Mouse (Mus musculus): Measurements from ENCODE around the gene Il1b.

Gene Il1b

GRCm38 (mm10) chr2:129368795-129369194 is 2.1 kb downstream of the Il1b start:
- in situ Hi-C loops (cut with MboI, MseI) = no loop called here

- in situ Hi-C loops (cut with MboI, MseI) = no loop called here
Measured at GRCm38 (mm10) chr2:129368106-129368505, 2.8 kb downstream of the Il1b start.

DNA sequence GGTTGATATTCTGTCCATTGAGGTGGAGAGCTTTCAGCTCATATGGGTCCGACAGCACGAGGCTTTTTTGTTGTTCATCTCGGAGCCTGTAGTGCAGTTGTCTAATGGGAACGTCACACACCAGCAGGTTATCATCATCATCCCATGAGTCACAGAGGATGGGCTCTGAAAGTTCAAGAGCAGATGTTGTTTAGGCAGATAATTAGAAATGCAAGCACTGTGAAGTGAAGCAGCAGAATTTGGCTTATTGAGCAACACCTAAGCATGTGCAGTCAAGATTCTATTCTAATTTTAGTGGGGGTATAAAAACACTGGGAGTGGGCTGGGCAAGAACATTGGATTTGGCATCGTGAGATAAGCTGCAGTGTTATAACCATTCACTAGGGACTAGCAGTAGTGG is 3.7 kb downstream of the Il1b start:
- in situ Hi-C loops (cut with MboI, MseI) = no loop called here

GRCm38 (mm10) chr2:129360975-129361560 is 9.9 kb downstream of the Il1b start:
- in situ Hi-C loops (cut with MboI, MseI) = no loop called here

GRCm38 (mm10) chr2:129360197-129360596 is 10.7 kb downstream of the Il1b start:
- in situ Hi-C loops (cut with MboI, MseI) = no loop called here

GRCm38 (mm10) chr2:129338138-129338621 is 32.8 kb downstream of the Il1b start:
- in situ Hi-C loops (cut with MboI, MseI) = no loop called here

DNA sequence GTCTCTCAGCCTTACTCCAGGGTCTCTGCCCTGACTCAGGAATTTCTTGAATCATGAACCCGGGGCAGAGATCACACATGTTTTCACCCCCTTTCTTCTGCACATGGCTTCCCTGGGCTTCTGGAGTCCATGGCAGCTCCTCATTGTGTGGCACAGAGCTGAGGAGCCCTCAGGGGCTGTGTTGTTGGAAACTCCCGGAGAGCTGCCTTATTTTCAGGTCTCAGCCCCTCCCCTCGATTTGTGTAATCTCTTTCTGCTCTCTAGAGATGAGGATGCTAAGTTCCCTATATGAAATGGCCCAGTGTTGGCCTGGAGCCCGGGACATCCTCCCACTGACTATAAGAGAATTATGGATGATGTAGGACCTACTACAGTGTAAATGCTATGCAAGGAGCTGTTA is 37.5 kb downstream of the Il1b start:
- in situ Hi-C loops (cut with MboI, MseI) = no loop called here

DNA sequence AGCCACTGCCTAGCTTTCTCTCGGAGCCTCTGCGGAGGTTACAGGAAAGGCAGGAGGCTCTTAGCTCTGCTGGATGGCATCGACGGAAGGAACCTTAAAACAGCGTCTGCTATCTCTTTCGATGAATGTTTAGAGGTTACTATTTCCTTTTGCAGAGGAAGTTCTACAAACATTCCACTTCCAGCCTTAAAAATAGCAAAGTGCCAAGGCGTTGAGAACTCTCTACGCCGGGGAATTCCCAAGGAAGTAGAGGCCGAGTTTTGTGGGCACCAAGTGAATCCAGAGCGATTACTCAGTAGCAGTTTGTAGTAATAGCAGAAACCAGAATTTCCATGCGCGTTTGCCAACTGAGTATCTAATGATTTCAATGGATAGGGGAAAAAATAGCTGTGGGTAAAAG is 40.4 kb downstream of the Il1b start:
- in situ Hi-C loops (cut with MboI, MseI) = no loop called here

DNA sequence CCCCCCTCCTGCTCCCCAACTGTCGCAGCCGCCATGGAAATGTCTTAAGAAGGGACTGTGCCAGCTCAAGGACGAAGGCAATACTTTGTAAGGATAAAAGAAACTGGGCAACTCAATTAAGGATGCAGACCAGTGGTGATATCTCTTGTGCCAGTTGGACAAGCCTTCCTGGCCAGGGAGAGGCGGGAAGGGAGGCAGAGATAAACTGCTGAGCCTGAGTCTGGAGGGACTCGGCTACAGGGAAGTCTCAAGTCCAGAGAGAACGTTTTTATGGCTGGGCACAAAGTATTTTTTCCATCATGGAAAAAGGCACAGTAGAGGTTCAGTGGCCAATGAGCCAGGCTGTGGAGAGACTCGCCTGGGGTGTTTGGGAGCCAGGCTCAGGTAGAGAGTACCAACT is 40.9 kb downstream of the Il1b start:
- in situ Hi-C loops (cut with MboI, MseI) = no loop called here

DNA sequence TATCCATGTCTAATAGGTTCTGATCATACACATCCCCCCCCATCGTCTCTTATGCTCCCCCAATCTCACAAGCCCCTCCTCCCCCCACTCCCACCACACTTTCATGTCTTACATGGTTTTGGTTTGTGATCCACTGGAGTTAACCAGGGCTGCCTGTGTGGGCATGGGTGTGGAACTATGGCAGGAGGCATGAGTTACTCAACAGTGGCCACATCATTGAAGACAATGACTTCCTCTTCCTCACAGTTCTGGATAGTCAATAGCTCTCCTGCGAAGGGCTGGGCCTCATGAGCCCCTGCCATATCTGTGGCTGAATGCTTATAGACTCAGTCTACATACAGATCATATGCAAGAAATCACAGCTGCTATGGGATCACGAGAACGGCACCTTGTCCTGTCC is 42.7 kb downstream of the Il1b start:
- in situ Hi-C loops (cut with MboI, MseI) = no loop called here

GRCm38 (mm10) chr2:129324216-129324615 is 46.7 kb downstream of the Il1b start:
- in situ Hi-C loops (cut with MboI, MseI) = no loop called here

- in situ Hi-C loops (cut with MboI, MseI) = no loop called here
Measured at GRCm38 (mm10) chr2:129322117-129322635, 48.8 kb downstream of the Il1b start.

DNA sequence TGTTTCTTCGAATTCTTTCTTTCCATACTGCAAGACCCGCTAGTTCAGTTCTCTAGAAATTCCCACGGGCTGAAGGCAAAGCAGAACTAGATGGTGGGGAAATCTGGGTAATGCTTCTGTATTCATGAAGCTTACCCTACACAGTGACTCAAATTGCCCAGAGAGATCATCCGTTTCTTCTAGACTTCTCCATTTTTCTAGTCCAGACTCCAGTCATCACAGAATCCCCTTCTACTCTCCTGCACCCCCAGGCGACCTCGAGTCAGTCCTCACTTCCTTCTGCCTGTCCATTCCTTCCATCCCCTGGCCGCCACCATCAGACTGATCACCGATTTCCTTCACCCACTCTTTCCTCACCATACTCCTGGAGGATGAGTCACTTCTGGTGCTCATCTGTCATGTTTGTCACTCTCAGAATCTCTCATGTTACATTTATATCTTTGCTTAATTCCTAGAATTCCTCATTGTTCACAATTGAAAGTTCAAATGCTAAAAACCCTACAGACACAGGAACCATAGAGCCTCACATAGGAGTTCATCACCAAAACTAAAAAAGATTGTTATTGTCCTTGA is 50.8 kb downstream of the Il1b start:
- in situ Hi-C loops (cut with MboI, MseI) = no loop called here

DNA sequence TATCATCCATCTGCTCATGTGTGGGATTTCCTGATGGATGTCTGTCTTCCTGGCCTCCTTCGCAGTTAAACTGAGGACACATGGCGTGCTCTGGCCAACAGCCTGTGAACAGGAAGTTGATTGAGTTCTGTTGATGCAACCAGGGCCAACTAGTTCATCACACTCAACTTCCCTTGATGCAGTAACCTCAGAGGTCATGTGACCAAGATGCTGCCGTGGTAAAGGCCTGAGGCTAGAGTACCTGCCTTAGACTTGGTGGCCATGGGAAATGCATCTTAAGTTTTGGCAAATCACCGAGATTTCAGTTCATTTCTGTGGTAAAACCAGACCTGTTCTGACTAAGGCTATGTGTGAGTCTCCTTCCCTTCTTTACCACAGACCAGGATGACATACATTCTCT is 55.1 kb downstream of the Il1b start:
- in situ Hi-C loops (cut with MboI, MseI) = no loop called here

DNA sequence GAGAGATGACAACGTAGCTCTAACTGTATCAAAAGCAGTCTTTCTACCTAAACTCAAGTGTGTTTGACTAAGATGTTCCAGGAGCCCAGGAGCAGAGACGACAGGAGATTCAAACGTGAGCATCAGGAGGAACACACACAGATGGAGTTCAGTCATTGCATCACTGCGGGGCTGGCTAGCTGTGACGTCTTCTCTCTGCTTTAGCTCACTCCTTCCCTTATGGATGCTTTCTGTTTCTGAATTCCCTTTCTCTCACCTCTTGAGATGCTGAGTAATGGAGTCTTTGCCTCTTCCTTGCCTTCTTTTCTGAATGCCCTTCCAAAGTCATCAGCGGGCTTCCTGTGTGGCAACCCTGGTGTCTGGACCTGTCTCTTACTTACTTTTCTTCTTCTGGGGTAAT is 56.1 kb downstream of the Il1b start:
- in situ Hi-C loops (cut with MboI, MseI) = no loop called here

Data from T-helper 1 cell (primary cell).